Mouse (Mus musculus) liver, postnatal 0 days (tissue): ENCODE results near the gene 4930519G04Rik.
"Not testable (repeated sequence)": the region's sequence is repeated elsewhere in the genome, so short reads cannot be mapped to it uniquely, and the experiment has no call there.

Source experiments
- CTCF ChIP-seq: sonication (generic); IDR thresholded peaks from 2 replicates; pipeline ENCODE4 v1.5.1; 2016; ENCODE audit warnings: antibody characterized with exemption, low read depth
- EP300 ChIP-seq: IDR thresholded peaks from 2 replicates; pipeline ENCODE4 v1.6.1; 2016; ENCODE audit warnings: antibody characterized with exemption, low read depth, mild to moderate bottlenecking

- TF ChIP-seq CTCF, EP300: not testable (repeated sequence)
Measured at GRCm38 (mm10) chr5:114853364-114853763, at the start of gene 4930519G04Rik.
